Mouse (Mus musculus) MEL (cell line): ENCODE results near the gene Ddx56. TPM values are rescaled to one million over a fixed set of nuclear protein-coding genes. Genes with fewer than 3 reads are reported as not detected.

Experiments
- DNase-seq: peaks from one replicate; pipeline ENCODE4 v3.0.0; 2011; ENCODE audit warnings: low read depth, low spot score
- H3K27ac ChIP-seq: 2 replicates; pipeline ENCODE4 v1.5.1; 2012; ENCODE audit warnings: low read depth, mild to moderate bottlenecking, control low read depth, low read length, moderate library complexity; ENCODE audit not compliant: control insufficient read depth
- H3K27me3 ChIP-seq, 2 experiments: fragments of 150-350 bp in 1 of 2; sonication (generic) in 1 of 2; 2 replicates each; pipeline ENCODE4 v1.6.1; 2012; ENCODE audit warnings: low read length in 2 of 2, mild to moderate bottlenecking in 2 of 2, improper control_type of control experiment in 1 of 2, moderate library complexity in 1 of 2; ENCODE audit not compliant: insufficient read depth in 2 of 2, control insufficient read depth in 1 of 2
- H3K36me3 ChIP-seq, 2 experiments: 2 replicates each; pipeline ENCODE4 v1.6.1; 2012 to 2014; ENCODE audit warnings: low read length in 2 of 2, improper control_type of control experiment in 1 of 2, inconsistent platforms in 1 of 2, mild to moderate bottlenecking in 1 of 2; ENCODE audit not compliant: insufficient read depth in 2 of 2, control insufficient read depth in 1 of 2
- H3K4me1 ChIP-seq, 2 experiments: fragments of 150-350 bp in 1 of 2; sonication (generic) in 1 of 2; 2 replicates each; pipeline ENCODE4 v1.6.1; 2012; ENCODE audit warnings: low read length in 2 of 2, improper control_type of control experiment in 1 of 2, mild to moderate bottlenecking in 1 of 2; ENCODE audit not compliant: insufficient read depth in 2 of 2, control insufficient read depth in 1 of 2
- H3K4me3 ChIP-seq, 2 experiments: fragments of 150-350 bp in 1 of 2; sonication (generic) in 1 of 2; 2 replicates each; pipeline ENCODE4 v1.5.1; 2012; ENCODE audit warnings: low read depth in 2 of 2, low read length in 2 of 2, mild to moderate bottlenecking in 2 of 2, moderate library complexity in 2 of 2, control low read depth in 1 of 2, improper control_type of control experiment in 1 of 2; ENCODE audit not compliant: control insufficient read depth in 1 of 2, insufficient read depth in 1 of 2
- H3K79me2 ChIP-seq: 2 replicates; pipeline ENCODE4 v1.6.1; 2012; ENCODE audit warnings: mild to moderate bottlenecking, low read length, moderate library complexity; ENCODE audit not compliant: control insufficient read depth, poor library complexity, insufficient read depth
- H3K9ac ChIP-seq: 2 replicates; pipeline ENCODE4 v1.6.1; 2012; ENCODE audit warnings: low read depth, mild to moderate bottlenecking, control low read depth, low read length, moderate library complexity; ENCODE audit not compliant: control insufficient read depth, poor library complexity, severe bottlenecking
- H3K9me3 ChIP-seq: fragments of 150-350 bp; sonication (generic); replicated peaks from 2 replicates; pipeline ENCODE4 v1.6.1; 2012; ENCODE audit warnings: mild to moderate bottlenecking, low read length, improper control_type of control experiment, moderate library complexity; ENCODE audit not compliant: insufficient read depth
- BHLHE40 ChIP-seq: IDR thresholded peaks from 2 replicates; pipeline ENCODE4 v1.6.1; 2012; ENCODE audit warnings: low read depth, mild to moderate bottlenecking, inconsistent platforms, low read length, improper control_type of control experiment, borderline replicate concordance
- CHD2 ChIP-seq: IDR thresholded peaks from 2 replicates; pipeline ENCODE4 v1.6.1; 2011; ENCODE audit warnings: low read length, improper control_type of control experiment
- EP300 ChIP-seq, 2 experiments: IDR thresholded peaks; 2 replicates each; pipeline ENCODE4 v1.6.1; 2011; ENCODE audit warnings: improper control_type of control experiment in 2 of 2, low read length in 2 of 2, low read depth in 1 of 2, mild to moderate bottlenecking in 1 of 2
- GABPA ChIP-seq: IDR thresholded peaks from 2 replicates; pipeline ENCODE4 v1.6.1; 2012; ENCODE audit warnings: low read depth, mild to moderate bottlenecking, inconsistent platforms, low read length, improper control_type of control experiment, moderate library complexity
- KAT2A ChIP-seq: conservative IDR thresholded peaks from 2 replicates; pipeline ENCODE4 v1.6.1; 2012; ENCODE audit warnings: low read depth, low read length, improper control_type of control experiment, inconsistent platforms
- MAFK ChIP-seq: IDR thresholded peaks from 2 replicates; pipeline ENCODE4 v1.6.1; 2011; ENCODE audit warnings: low read depth, mild to moderate bottlenecking, low read length, improper control_type of control experiment, borderline replicate concordance
- MAX ChIP-seq: IDR thresholded peaks from 2 replicates; pipeline ENCODE4 v1.6.1; 2011; ENCODE audit warnings: low read length, improper control_type of control experiment
- MAZ ChIP-seq: IDR thresholded peaks from 2 replicates; pipeline ENCODE4 v1.6.1; 2012; ENCODE audit warnings: low read depth, mild to moderate bottlenecking, inconsistent platforms, low read length, improper control_type of control experiment
- MXI1 ChIP-seq: IDR thresholded peaks from 2 replicates; pipeline ENCODE4 v1.6.1; 2011; ENCODE audit warnings: mild to moderate bottlenecking, low read depth, low read length, improper control_type of control experiment
- MYB ChIP-seq: IDR thresholded peaks from 2 replicates; pipeline ENCODE4 v1.6.1; 2011; ENCODE audit warnings: mild to moderate bottlenecking, low read depth, low read length, improper control_type of control experiment
- MYC ChIP-seq: IDR thresholded peaks from 2 replicates; pipeline ENCODE4 v1.6.1; 2011; ENCODE audit warnings: low read depth, mild to moderate bottlenecking, low read length, improper control_type of control experiment, moderate library complexity
- NRF1 ChIP-seq: IDR thresholded peaks from 2 replicates; pipeline ENCODE4 v1.6.1; 2014; ENCODE audit warnings: low read depth, mild to moderate bottlenecking, inconsistent platforms, low read length, improper control_type of control experiment, moderate library complexity; ENCODE audit not compliant: poor library complexity, insufficient read depth, severe bottlenecking
- POLR2A ChIP-seq, 2 experiments: IDR thresholded peaks; 2 replicates each; pipeline ENCODE4 v1.6.1; 2011 to 2012; ENCODE audit warnings: low read length in 2 of 2, mild to moderate bottlenecking in 2 of 2, control low read depth in 1 of 2, improper control_type of control experiment in 1 of 2, low read depth in 1 of 2, moderate library complexity in 1 of 2; ENCODE audit not compliant: control insufficient read depth in 1 of 2, insufficient read depth in 1 of 2, poor library complexity in 1 of 2
- POLR2AphosphoS2 ChIP-seq: IDR thresholded peaks from 2 replicates; pipeline ENCODE4 v1.6.1; 2011; ENCODE audit warnings: low read length, improper control_type of control experiment
- POLR2AphosphoS5 ChIP-seq: IDR thresholded peaks from 2 replicates; pipeline ENCODE4 v1.6.1; 2012; ENCODE audit warnings: low read depth, borderline replicate concordance, mild to moderate bottlenecking, inconsistent platforms, low read length, moderate library complexity, mixed read lengths
- RAD21 ChIP-seq: IDR thresholded peaks from 2 replicates; pipeline ENCODE4 v1.6.1; 2011; ENCODE audit warnings: mild to moderate bottlenecking, low read depth, low read length, improper control_type of control experiment
- SIN3A ChIP-seq: IDR thresholded peaks from 2 replicates; pipeline ENCODE4 v1.6.1; 2012; ENCODE audit warnings: low read length, improper control_type of control experiment, inconsistent platforms
- TBP ChIP-seq: IDR thresholded peaks from 2 replicates; pipeline ENCODE4 v1.8.0; 2011; ENCODE audit warnings: low read depth, low read length, improper control_type of control experiment
- TCF12 ChIP-seq: IDR thresholded peaks from 2 replicates; pipeline ENCODE4 v1.6.1; 2014; ENCODE audit warnings: low read depth, mild to moderate bottlenecking, inconsistent platforms, low read length, improper control_type of control experiment, moderate library complexity
- UBTF ChIP-seq: IDR thresholded peaks from 2 replicates; pipeline ENCODE4 v1.6.1; 2012; ENCODE audit warnings: low read depth, mild to moderate bottlenecking, inconsistent platforms, low read length, improper control_type of control experiment, moderate library complexity, borderline replicate concordance; ENCODE audit not compliant: insufficient read depth
- USF1 ChIP-seq: IDR thresholded peaks from 2 replicates; pipeline ENCODE4 v1.6.1; 2014; ENCODE audit warnings: low read depth, mild to moderate bottlenecking, inconsistent platforms, low read length, improper control_type of control experiment, moderate library complexity
- USF2 ChIP-seq, 2 experiments: IDR thresholded peaks; 2 replicates each; pipeline ENCODE4 v1.6.1; 2011 to 2012; ENCODE audit warnings: improper control_type of control experiment in 2 of 2, low read length in 2 of 2, borderline replicate concordance in 1 of 2, inconsistent platforms in 1 of 2, low read depth in 1 of 2, mild to moderate bottlenecking in 1 of 2; ENCODE audit not compliant: insufficient read depth in 1 of 2
- ZC3H11A ChIP-seq: IDR thresholded peaks from 2 replicates; pipeline ENCODE4 v1.6.1; 2012; ENCODE audit warnings: low read depth, mild to moderate bottlenecking, inconsistent platforms, low read length, improper control_type of control experiment
- ZKSCAN1 ChIP-seq: IDR thresholded peaks from 2 replicates; pipeline ENCODE4 v1.6.1; 2012; ENCODE audit warnings: low read depth, mild to moderate bottlenecking, inconsistent platforms, low read length, improper control_type of control experiment, moderate library complexity
- polyA plus RNA-seq, 2 experiments: library from polyadenylated mRNA; stranded (reverse) in 1 of 2; unstranded in 1 of 2; fragments of >175 nt in 1 of 2; fragments of >200 nt in 1 of 2; gene quantifications; 2 replicates each; pipeline versions ENCODE4 v1.2.1 to v1.2.4; 2012; ENCODE audit warnings: low replicate concordance in 2 of 2, low read depth in 1 of 2; ENCODE audit not compliant: insufficient read length in 2 of 2, insufficient read depth in 1 of 2, missing spikeins in 1 of 2
- total RNA-seq: library from RNA; depleted of rRNA; stranded (reverse); fragments of 300-350 nt; gene quantifications from 2 replicates; pipeline ENCODE4 v1.2.3, GENCODE M21; 2012

Ddx56 gene
- total and polyA plus RNA-seq, 3 experiments, result 138 to 201 TPM; not detected in 1

GRCm38 (mm10) chr11:6308181-6308580 is 40.6 kb upstream of the Ddx56 start:
- Histone ChIP-seq H3K4me3 (no peak overlapping the region), H3K27me3 (no peaks in the 10 kb centered on the region), H3K27ac (no peak overlapping the region), H3K79me2 (peaks cover 2% of the 10 kb centered on the region; the same call in 1 of the 2 replicates), H3K36me3 (peaks cover 0 to 28% of the 10 kb centered on the region in 2 experiments; a peak in 3 of 4 replicates), H3K4me1 (peaks cover 0 to 3% of the 10 kb centered on the region in 2 experiments; a peak in 1 of 4 replicates), H3K9me3 (no peaks in the 10 kb centered on the region), H3K9ac (no peak overlapping the region)
- no peak for DNase-seq
- no peak for TF ChIP-seq POLR2A (IDR thresholded peaks at IDR 0.05; ENCODE audit: control insufficient read depth in 1 of 2, insufficient read depth in 1 of 2, low read depth in 1 of 2, low read length in 2 of 2, poor library complexity in 1 of 2)
- no peak for TF ChIP-seq ZC3H11A
- no peak for TF ChIP-seq MAZ
- no peak for TF ChIP-seq RAD21
- no peak for TF ChIP-seq MYC
- TF ChIP-seq USF2 (IDR thresholded peaks at IDR 0.05; ENCODE audit: borderline replicate concordance in 1 of 2, insufficient read depth in 1 of 2, low read depth in 1 of 2, low read length in 2 of 2), result no peak
- TF ChIP-seq GABPA, result no peak
- TF ChIP-seq MAX, result no peak
- no peak for TF ChIP-seq KAT2A
- TF ChIP-seq TCF12, result no peak
- no peak for TF ChIP-seq USF1
- no peak for TF ChIP-seq MXI1
- no peak for TF ChIP-seq CHD2

GRCm38 (mm10) chr11:6305943-6306430 is 38.4 kb upstream of the Ddx56 start:
- TF ChIP-seq MAX, result no peak
- TF ChIP-seq MAFK, result no peak
- TF ChIP-seq USF1, result peak; percentile 33; the same call in 1 of the 2 replicates
- TF ChIP-seq TBP, result no peak
- no peak for TF ChIP-seq SIN3A
- no peak for TF ChIP-seq NRF1
- 0 out of 4 replicates have a peak, but pooled peaks of 1 of the 2 experiments have one; percentile 14 for TF ChIP-seq EP300 (IDR thresholded peaks at IDR 0.05; ENCODE audit: low read depth in 1 of 2, low read length in 2 of 2)
- no peak for TF ChIP-seq UBTF
- no peak for TF ChIP-seq BHLHE40
- TF ChIP-seq POLR2AphosphoS2, result no peak
- no peak for TF ChIP-seq RAD21
- TF ChIP-seq ZKSCAN1, result no peak
- TF ChIP-seq MYB, result no peak
- no peak for TF ChIP-seq TCF12
- TF ChIP-seq POLR2AphosphoS5, result no peak
- TF ChIP-seq MXI1, result 0 out of 2 replicates have a peak, but pooled peaks have one; percentile 23
- TF ChIP-seq, all 39 proteins: peak for 3
- H3K36me3 ChIP-seq, result peaks cover 0 to 25% of the 10 kb centered on the region in 2 experiments; a peak in 3 of 4 replicates
- peaks cover 0 to 3% of the 10 kb centered on the region in 2 experiments; a peak in 1 of 4 replicates for H3K4me1 ChIP-seq
- H3K9me3 ChIP-seq, result no peaks in the 10 kb centered on the region
- no peak for DNase-seq
- H3K79me2 ChIP-seq, result no peaks in the 10 kb centered on the region
- no peak overlapping the region for H3K9ac ChIP-seq
- H3K27ac ChIP-seq, result no peak overlapping the region
- no peaks in the 10 kb centered on the region for H3K27me3 ChIP-seq
- H3K4me3 ChIP-seq, result no peak overlapping the region
